Mouse (Mus musculus) cortical plate, adult 2 months (tissue): Measurements from ENCODE around the gene Gamt. TPM values are rescaled to one million over a fixed set of nuclear protein-coding genes. Genes with fewer than 3 reads are reported as not detected.

ENCODE experiments used
- H3K27ac ChIP-seq: fragments of 200-500 bp; 2 replicates; pipeline ENCODE4 v1.5.1; 2012; ENCODE audit warnings: low read length, control low read depth, inconsistent platforms; ENCODE audit not compliant: insufficient read depth
- H3K4me1 ChIP-seq: fragments of 200-500 bp; 2 replicates; pipeline ENCODE4 v1.6.1; 2011; ENCODE audit warnings: low read length; ENCODE audit not compliant: control insufficient read depth, insufficient read depth
- H3K4me3 ChIP-seq: fragments of 200-500 bp; 2 replicates; pipeline ENCODE4 v1.5.1; 2011; ENCODE audit warnings: mild to moderate bottlenecking, low read length, control low read depth; ENCODE audit not compliant: insufficient read depth
- CTCF ChIP-seq: fragments of 200-500 bp; IDR thresholded peaks from 2 replicates; pipeline ENCODE4 v1.5.1; 2011; ENCODE audit warnings: mild to moderate bottlenecking, control low read depth, low read length; ENCODE audit not compliant: insufficient read depth; ENCODE audit errors: extremely low read depth
- POLR2A ChIP-seq: fragments of 200-500 bp; IDR thresholded peaks from 2 replicates; pipeline ENCODE4 v1.6.1; 2011; ENCODE audit warnings: mild to moderate bottlenecking, low read length, control low read depth; ENCODE audit not compliant: insufficient read depth; ENCODE audit errors: extremely low read depth
- polyA plus RNA-seq: library from polyadenylated mRNA; depleted of rRNA; stranded (reverse); fragments of >200 nt; gene quantifications from 2 replicates; pipeline ENCODE4 v1.2.3, GENCODE M21; 2012; rRNA removed

The Gamt gene
- polyA plus RNA-seq, 1 experiment: 59.6 TPM

DNA sequence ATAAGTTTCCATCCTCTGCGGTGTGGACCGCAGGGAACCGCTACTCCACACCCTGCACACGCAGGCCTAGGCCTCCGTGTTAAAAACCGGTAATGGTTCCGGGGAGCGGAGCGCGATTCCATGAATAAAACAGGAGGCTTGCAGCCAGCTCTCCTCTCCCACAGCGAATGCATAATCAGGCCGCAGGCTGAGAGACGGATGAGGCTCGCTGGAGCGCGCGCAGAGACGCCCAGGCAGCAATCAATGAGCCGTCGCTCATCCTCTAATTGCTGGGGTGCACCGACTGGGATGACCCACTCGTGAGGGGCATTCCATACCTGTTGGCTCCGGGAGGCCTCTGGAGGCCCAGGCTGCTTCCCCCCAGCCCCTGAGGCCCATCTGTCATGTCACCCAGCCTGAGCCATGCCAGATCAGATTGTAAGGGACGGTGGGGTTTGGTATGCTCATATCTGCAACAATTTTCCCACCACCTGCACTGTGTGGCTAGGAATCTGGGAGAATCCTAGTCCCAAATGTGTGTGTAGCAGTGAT lies 51.9 kb downstream of the Gamt start:
- Histone ChIP-seq H3K27ac (0 out of 2 replicates have a peak overlapping the region, but pooled peaks have one; percentile 9), H3K4me3 (no peak overlapping the region), H3K4me1 (0 out of 2 replicates have a peak, but pooled peaks cover 1% of the 10 kb centered on the region)
- no peak for TF ChIP-seq CTCF
- 0 out of 2 replicates have a peak, but pooled peaks have one; percentile 29 for TF ChIP-seq POLR2A

DNA sequence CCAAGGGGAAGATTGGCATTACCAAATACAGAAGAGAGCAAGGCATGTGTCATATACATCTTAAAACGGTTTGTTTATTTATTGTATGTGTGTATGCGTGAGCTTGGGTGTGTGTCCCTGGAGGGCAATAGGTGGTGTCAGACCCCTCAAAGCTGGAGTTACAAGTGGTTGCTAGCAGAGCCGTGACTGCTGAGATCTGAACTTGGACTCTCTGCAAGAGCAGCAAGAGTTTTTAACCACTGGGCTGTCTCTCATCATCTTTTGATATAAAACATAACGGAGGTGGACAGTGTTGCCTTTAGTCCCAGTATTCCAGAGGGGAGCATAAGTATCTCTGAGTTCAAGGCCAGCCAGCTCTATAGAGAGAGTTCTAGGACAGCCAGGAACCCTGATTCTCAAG lies 52.6 kb downstream of the Gamt start:
- no peak overlapping the region for H3K27ac ChIP-seq
- H3K4me1 ChIP-seq: 0 out of 2 replicates have a peak, but pooled peaks cover 1% of the 10 kb centered on the region
- TF ChIP-seq CTCF (no peak), POLR2A (no peak)
- H3K4me3 ChIP-seq: no peak overlapping the region

Other genes starting within 250 kb of the Gamt start
- gene Arhgap45, start 244.4 kb downstream of the Gamt start, polyA plus RNA-seq: 6.6 and 7.2 TPM in 2 replicates
- gene Polr2e, start 221.2 kb downstream of the Gamt start, polyA plus RNA-seq: 236 and 245 TPM in 2 replicates
- gene Gpx4, start 213.8 kb downstream of the Gamt start, polyA plus RNA-seq: 890 and 934 TPM in 2 replicates
- 22.9 and 24.4 TPM in 2 replicates for gene Sbno2, start 155.4 kb downstream of the Gamt start, polyA plus RNA-seq
- gene Stk11, start 145.2 kb downstream of the Gamt start, polyA plus RNA-seq: 91.8 and 94.2 TPM in 2 replicates
- 620 and 641 TPM in 2 replicates for gene Atp5d, start 122.4 kb downstream of the Gamt start, polyA plus RNA-seq
- gene Cbarp, start 120.2 kb downstream of the Gamt start, polyA plus RNA-seq: 274 and 285 TPM in 2 replicates
- gene Midn, start 112.7 kb downstream of the Gamt start, polyA plus RNA-seq: 26.6 and 33.8 TPM in 2 replicates
- 150 and 180 TPM in 2 replicates for gene Cirbp, start 95.0 kb downstream of the Gamt start, polyA plus RNA-seq
- 13.1 and 13.9 TPM in 2 replicates for gene 1600002K03Rik, start 88.1 kb downstream of the Gamt start, polyA plus RNA-seq
- 7.7 and 8.5 TPM in 2 replicates for gene Efna2, start 81.5 kb downstream of the Gamt start, polyA plus RNA-seq
- 36.9 and 37.1 TPM in 2 replicates for gene Mum1, start 34.6 kb downstream of the Gamt start, polyA plus RNA-seq
- gene Ndufs7, start 11.9 kb downstream of the Gamt start, polyA plus RNA-seq: 417 and 424 TPM in 2 replicates
- gene Dazap1, start 474 bp upstream of the Gamt start, polyA plus RNA-seq: 65.4 and 70.8 TPM in 2 replicates
- 2,242 and 2,263 TPM in 2 replicates for gene Rps15, start 31.4 kb upstream of the Gamt start, polyA plus RNA-seq
- gene Apc2, start 35.0 kb upstream of the Gamt start, polyA plus RNA-seq: 54.9 and 55.2 TPM in 2 replicates
- gene 2310011J03Rik, start 59.5 kb upstream of the Gamt start, polyA plus RNA-seq: 51.9 and 52.3 TPM in 2 replicates
- 13.1 and 13.9 TPM in 2 replicates for gene Pcsk4, start 68.5 kb upstream of the Gamt start, polyA plus RNA-seq
- gene Reep6, start 68.9 kb upstream of the Gamt start, polyA plus RNA-seq: 5.7 and 6.3 TPM in 2 replicates
- gene Adamtsl5, start 87.4 kb upstream of the Gamt start, polyA plus RNA-seq: 7.9 and 9.4 TPM in 2 replicates
- gene Plk5, start 95.4 kb upstream of the Gamt start, polyA plus RNA-seq: 36.3 and 40.3 TPM in 2 replicates
- 13.8 and 14.3 TPM in 2 replicates for gene Mex3d, start 126.6 kb upstream of the Gamt start, polyA plus RNA-seq
- 186 and 210 TPM in 2 replicates for gene Mbd3, start 138.5 kb upstream of the Gamt start, polyA plus RNA-seq
- gene Uqcr11, start 145.8 kb upstream of the Gamt start, polyA plus RNA-seq: 1,456 and 1,595 TPM in 2 replicates
- 25.5 and 26.0 TPM in 2 replicates for gene Tcf3, start 172.6 kb upstream of the Gamt start, polyA plus RNA-seq
- gene Onecut3, start 233.8 kb upstream of the Gamt start, polyA plus RNA-seq: not detected in 2 replicates